Mouse (Mus musculus) heart, adult 2 months (tissue): ENCODE results near the gene Zbtb9.

ENCODE experiments used
- CTCF ChIP-seq: fragments of 200-600 bp; IDR thresholded peaks from 2 replicates; pipeline ENCODE4 v1.8.1; 2022; ENCODE audit warnings: antibody characterized with exemption, mild to moderate bottlenecking, moderate library complexity
- EP300 ChIP-seq: fragments of 200-500 bp; IDR thresholded peaks from 2 replicates; pipeline ENCODE4 v1.6.1; 2011; ENCODE audit warnings: low read depth, low read length, control low read depth; ENCODE audit not compliant: insufficient read depth
- POLR2A ChIP-seq: fragments of 200-500 bp; IDR thresholded peaks from 2 replicates; pipeline ENCODE4 v1.6.1; 2011; ENCODE audit warnings: mild to moderate bottlenecking, low read depth, low read length, control low read depth; ENCODE audit not compliant: insufficient read depth

- TF ChIP-seq POLR2A (no peak), CTCF (no peak), EP300 (no peak)
Observed at GRCm38 (mm10) chr17:26994410-26994809, 21.4 kb downstream of the Zbtb9 start.
